Mouse (Mus musculus): ENCODE measurements at regions not wholly inside any gene's neighbourhood (a gene's known extent, or its start where the extent isn't known, plus 50 kb on each side); places are given as distances from the start of the nearest gene placed in this dataset.

- DNase-seq = no peak
Measured at GRCm38 (mm10) chr15:97572639-97573038, 133.0 kb downstream of the Rpap3 start.

DNA sequence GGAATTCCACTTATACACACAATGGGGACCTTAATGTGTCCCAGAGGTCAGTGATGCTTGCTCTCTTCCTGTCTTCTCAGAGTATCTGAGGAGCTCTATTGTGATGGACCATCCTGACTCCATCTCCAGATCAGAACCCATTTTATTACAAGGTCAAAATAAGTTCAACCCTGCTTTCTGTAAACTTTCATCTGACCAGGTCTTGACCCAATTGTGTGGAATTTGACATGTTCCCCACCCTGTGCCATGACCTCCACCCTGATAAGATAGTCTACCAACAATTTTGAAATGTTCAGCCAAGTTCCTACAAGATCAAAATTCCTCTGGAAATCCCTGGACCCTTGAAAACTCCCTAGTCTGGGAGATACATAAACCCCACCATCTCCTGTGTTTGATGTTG lies 133.7 kb downstream of the Rpap3 start:
- DNase-seq = no peak

- no peak for DNase-seq
Measured at GRCm38 (mm10) chr15:97560096-97560495, 145.5 kb downstream of the Rpap3 start.

DNA sequence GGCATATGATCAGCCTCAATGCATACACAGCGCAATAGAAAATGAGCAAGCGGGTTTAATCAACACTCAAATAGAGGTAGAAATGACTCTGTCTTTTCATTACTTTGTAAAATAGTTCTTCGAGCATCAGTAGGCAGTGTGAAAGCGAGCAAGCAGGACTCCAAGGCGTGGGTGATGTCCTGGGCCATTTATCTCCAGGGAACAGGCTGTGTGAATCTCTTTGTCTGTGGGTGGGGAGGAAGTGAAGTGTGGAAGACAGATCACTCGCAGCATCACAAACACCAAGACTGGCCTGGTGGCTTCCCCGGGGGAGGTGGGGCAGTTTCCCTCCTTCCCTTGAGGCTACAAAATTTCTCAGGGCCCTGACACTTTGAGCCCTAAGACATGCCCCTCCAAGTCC lies 146.9 kb downstream of the Rpap3 start:
- DNase-seq = no peak

- no peak for DNase-seq
Measured at GRCm38 (mm10) chr15:97548354-97548753, 157.3 kb downstream of the Rpap3 start.

DNA sequence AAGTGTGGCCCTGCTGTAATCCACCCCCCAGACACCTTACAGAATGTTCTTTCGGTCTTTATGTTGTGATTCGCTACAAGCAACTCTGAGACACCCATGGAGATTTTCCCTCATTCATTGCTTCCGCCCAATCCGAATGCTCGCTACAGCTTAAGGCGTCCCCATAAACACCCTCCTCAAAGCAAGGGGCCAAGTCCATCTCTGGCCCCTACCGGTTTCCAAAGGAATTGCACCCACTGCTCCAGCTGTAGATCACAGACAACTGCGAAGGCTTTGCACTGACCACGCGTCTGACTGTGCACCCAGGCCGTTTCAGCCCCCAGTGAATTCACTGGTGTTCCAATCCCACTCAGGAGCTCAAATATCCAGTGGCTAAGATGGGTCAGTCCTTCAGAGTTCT lies 160.6 kb downstream of the Rpap3 start:
- DNase-seq = no peak

DNA sequence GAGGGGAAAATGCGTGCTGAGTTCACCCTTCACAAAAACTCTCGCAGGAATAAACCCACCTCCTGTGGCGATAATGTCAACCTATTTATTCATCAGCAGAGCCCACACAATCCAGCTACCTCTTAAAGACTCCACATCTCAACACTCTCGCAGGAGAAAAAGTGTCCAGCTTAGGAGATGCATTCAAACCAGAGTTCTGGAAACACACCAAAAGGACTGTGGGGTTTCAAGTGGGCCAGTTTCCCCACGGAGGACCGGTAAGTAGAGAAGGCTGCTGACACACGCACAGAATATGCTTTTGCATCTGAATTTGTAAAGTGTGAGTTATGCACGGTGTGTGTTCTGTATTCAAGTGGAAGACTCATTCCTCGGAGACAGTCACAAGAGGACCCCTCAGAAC lies 164.0 kb downstream of the Rpap3 start:
- DNase-seq = no peak

- no peak for DNase-seq
Measured at GRCm38 (mm10) chr15:97536145-97536544, 169.5 kb downstream of the Rpap3 start.

- DNase-seq = no peak
Measured at GRCm38 (mm10) chr15:97534878-97535277, 170.7 kb downstream of the Rpap3 start.

DNA sequence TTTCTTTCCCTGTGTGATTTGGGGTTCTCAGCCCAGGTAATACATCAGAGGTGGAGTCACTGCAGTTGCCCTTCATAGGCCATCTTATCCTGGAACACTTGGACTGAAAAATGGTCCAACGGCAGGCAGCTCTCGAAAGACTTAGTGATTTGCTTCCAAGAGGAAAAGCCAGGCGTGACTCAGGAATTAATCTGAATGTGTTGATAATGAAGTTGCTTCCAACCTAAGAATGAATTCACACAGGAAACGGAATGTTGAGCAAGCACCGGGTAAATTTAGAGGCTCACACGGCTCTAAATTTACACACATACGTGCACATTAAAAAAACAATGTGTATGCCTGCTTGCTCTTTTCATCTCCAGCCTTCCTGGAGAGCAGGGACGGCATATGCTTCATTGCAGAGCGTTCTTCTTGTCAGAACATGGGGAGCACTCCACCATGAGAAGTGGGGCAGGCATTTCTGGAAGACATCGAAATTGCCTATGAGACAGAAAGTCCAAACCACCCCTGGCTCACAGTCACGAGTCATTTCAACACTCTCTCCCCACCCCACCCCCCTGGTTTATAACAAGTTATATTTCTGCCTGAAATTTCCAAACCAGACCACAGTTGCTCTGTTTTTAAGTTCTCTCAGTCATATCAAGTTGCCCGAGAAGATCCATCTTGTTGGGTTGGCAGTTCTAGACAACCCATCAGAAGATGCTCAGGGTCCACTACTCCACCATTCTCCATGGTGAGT lies 171.9 kb downstream of the Rpap3 start:
- no peak for DNase-seq

DNA sequence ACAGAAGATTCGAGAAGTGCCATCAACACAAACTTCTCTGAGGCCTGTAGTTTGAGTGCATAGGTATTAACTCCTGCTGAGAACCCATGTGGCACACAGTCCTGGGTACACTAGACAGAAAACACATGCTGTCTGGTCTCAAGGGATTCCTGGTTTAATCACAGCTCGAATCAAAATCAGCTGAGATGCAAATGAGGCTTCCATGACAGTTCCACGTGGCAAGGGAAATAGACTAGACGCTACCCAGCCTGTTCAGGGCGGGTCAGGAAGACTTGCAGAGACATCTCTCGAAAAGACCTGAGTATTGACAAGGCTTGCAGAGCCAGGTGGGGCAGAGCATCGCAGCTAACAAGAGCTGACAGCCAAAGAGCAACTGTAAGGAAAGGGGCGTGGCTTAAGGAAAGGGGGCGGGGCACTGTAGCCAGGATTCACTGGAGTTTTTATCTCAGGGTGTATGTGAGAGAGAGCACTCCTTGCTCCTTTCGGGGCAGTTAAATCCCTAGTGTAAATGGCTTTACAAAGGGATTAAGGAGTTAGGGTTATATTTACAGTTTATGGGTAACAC lies 173.2 kb downstream of the Rpap3 start:
- DNase-seq = no peak

DNA sequence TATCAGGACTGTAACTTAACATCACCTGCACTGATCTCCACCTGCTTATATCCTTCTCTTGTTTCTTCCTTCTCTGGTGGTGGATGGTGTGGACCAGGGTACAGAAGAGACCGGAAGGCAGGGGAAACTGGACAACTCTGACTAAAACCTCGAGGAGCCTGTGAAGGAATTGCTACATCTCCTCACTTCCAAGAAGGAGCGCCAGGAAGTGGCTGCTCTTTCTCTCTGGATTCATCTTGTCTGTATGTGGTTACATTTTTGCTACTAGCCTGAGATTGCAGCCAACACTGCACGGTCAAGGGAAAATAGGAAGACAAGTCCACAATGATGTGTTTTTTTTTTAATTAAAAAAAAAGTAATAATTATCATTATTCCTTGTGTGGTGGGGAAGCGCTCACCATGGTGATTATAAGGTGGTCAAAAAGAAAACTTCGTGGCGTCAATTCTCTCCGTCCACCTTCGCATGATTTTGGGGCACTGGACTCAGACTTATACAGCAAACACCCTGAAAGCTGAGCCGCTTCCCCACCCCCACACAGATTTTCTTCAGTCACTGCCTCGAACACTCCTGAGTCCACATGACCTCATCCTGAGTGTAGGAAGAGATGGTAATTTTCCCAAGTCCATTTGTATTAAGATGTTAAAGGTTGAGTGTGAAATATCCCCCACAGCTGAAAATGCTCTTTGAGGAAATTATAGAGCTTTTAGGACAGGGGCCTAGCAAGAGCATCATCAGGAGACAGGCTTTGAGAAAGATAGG lies 177.2 kb downstream of the Rpap3 start:
- DNase-seq = no peak

DNA sequence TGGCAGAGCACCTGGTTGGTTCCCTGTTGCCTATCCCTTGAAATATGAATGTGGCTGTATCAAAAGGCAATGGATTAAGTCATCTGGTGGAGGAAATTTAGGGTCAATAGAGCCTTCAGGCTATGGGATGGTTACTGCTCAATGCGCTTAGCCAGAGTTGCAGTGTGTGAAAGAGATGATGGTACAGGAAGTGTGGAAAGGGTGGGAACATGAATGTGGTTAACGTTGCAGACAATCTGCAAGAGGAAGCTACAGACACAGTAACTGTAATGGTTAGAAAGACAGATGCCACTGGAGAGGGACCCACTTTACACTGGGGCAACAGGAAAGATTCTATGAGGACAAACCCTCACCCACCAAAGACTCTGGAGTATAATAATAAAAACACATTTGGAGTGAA lies 185.2 kb downstream of the Rpap3 start:
- no peak for DNase-seq

DNA sequence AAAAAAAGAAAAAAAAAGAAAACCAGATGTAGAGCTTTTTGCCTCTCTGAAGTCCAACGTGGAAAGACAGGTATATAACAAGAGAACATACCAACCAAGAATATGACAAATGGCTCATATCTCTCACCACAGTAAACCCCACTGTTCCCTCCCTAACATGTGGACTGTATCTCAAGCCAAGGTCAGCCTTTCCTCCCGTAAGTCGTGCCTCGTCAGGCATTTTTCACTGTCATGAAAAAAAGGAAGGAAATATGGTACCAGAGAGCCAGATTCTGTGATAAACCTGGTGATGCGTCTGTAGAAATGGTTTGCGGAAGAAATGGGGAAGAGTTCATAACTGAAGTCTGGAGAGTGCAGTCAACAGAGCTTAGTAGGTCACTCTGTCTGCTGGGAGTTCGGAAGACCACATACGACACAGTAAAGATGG lies 185.7 kb downstream of the Rpap3 start:
- no peak for DNase-seq

- DNase-seq = peak in 1 of 2 experiments; percentile 4
Measured at GRCm38 (mm10) chr15:97517926-97518325, 187.7 kb downstream of the Rpap3 start.

DNA sequence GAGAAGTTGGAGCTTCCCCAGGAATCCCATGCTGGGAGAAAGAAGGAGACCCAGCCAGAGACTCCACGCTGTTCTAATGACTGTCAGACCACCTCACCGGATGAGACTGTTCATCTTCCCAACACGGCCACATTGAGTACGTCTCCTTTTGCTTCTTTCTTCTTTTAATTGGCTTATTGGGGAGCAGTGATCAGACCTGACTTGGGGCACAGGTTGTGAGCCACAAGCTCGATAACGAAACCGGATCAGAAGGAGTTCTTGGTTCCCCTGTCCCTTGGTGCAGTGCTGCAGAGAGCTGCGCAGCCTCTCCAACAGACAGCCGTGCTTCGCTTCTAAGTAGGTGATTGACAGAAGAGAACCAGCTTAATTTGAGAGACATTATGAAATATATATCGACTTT lies 188.4 kb downstream of the Rpap3 start:
- no peak for DNase-seq

GRCm38 (mm10) chr15:97515773-97516172 lies 189.9 kb downstream of the Rpap3 start:
- no peak for DNase-seq

DNA sequence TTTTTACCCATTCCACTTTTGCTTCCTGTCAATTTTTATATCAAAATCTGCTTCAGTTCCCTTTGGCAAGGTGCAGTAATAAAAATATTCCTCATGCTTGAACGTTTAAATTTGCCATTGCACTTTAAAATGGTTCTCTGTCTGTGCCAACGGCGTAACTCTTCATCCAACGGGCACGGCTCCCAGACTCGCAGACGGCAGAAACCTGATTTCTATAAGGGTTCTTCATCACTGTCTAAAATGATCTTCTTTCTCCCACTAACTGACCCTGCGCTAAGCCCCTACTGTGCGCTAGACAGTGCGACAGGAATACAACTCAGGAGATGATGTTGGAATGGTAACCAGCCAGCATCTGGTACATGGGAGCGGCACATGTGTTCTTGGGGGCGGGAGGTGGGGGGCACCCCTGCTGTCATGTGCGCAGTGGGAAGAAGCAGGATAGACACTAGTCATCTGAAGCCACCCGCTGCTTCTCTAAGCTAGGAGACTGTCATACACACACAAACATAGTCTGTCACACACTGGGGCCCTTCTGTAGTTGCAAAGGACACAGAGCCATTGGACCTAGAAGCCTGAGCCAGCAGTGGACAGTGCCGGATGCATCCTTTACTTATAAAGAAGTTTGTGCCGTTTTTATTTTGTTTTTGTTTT lies 197.8 kb downstream of the Rpap3 start:
- no peak for DNase-seq

DNA sequence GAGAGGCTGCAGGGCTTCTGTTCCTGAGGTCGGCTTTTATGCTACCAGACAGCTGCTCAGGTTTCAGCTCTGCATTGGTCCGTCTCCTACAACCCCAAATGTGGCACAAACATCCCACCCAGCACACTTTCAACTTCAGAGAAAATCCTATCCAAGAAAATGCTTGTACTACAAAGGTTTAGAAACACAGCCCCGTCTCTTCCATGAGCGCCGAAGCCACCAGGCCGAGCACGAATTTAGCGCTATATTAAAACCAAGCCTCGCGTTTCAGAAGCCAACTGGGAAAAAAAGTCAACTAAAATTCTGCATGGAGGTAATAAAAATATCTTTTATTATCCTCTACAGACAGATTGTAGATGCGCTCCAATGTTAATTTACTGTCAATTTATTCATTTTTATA lies 198.4 kb downstream of the Rpap3 start:
- no peak for DNase-seq

DNA sequence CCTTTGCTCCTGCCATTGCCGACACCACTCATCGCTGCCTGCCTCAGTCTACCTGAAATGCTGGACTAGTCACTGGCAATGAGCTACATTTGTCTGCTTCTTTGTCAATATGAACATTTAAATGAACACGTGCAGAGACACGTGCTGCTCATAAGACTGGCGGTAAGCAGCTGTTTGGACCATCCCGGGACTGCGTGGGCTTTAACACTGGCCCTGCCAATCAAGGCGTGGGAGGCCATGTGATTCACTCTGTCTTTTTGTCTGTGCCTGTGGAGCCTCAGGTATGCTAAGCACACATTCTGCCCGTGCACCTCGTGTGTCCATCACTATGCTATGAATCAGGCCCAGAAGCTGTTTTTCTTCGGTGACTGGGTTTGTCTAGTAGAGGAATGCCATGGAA lies 199.9 kb downstream of the Rpap3 start:
- no peak for DNase-seq

GRCm38 (mm10) chr15:97504325-97504724 lies 201.3 kb downstream of the Rpap3 start:
- DNase-seq = no peak

- DNase-seq = no peak
Measured at GRCm38 (mm10) chr15:97502056-97502455, 203.6 kb downstream of the Rpap3 start.

- DNase-seq = no peak
Measured at GRCm38 (mm10) chr15:97501420-97501819, 204.2 kb downstream of the Rpap3 start.

All from cerebellum, adult 18-20 months (tissue).